Mouse (Mus musculus) left cerebral cortex, adult 8-10 months (tissue): ENCODE measurements around the gene Gm17662. TPM values are rescaled to one million over a fixed set of nuclear protein-coding genes. Genes with fewer than 3 reads are reported as not detected.

Experiments used
- DNase-seq, 2 experiments: peaks; one replicate each; pipeline ENCODE4 v3.0.0; 2022; ENCODE audit warnings: low spot score in 2 of 2
- total RNA-seq, 4 experiments: library from RNA; stranded (reverse); gene quantifications; 2 replicates each; pipeline ENCODE4 v1.2.4; 2022

The Gm17662 gene
- total RNA-seq = not detected

DNA sequence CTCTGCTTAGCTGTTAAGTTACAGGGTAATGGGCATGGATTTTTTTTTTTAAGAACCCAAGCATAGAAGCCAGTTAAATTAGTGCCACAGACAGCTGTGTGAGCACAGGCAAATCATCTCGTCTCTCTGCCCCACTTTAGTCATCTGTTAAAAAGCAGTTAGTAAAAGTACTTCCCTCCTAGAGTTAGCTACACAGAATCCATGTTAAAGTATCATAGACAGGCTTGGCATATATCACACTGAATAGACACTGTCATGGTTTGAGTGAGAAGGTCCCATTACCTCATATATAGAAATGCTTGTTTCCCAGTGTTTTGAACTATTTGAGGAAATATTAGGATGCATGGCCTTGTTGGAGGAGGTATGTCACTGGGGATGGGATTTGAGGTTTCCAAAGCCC, at the start of gene Gm17662:
Gene Gm17662, plus strand, starts transcription at position 301 of the 400 bp plus-strand sequence.
- DNase-seq = no peak

DNA sequence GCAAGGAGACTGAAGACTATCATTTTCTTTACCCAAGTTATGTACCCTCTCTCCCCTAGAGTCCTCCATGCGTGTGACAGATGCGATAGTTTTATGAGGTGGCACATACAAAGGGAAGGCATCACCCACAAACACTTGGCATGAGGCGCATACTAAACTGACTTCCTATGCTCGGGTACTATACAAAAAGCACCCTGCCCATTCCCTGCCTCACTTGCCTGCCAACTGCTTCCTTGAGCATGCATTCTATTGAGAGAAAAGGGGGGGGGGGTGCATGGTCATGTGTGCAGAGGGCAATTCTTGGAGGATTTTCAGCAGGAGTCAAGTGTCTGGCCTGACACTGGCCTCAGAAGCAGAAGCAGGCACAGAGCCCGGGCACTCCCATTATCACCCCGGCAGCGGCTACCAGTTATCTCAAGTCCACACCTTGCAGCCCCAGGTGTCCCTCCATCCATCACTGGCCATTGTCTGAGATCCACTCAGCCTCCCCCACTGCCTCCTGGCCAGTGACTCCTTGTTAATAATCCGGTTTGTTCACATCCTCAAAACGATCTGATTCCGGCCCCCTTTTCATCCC, 46.3 kb upstream of the Gm17662 start:
- no peak for DNase-seq

- no peak for DNase-seq
These were observed 43.5 kb upstream of the Gm17662 start for GRCm38 (mm10) chr4:104813617-104814016.

- no peak for DNase-seq
These were observed 40.5 kb upstream of the Gm17662 start for GRCm38 (mm10) chr4:104816519-104817232.

GRCm38 (mm10) chr4:104817509-104817908, 39.6 kb upstream of the Gm17662 start:
- DNase-seq = no peak

- DNase-seq = no peak
These were observed 38.1 kb upstream of the Gm17662 start for GRCm38 (mm10) chr4:104818986-104819385.

DNA sequence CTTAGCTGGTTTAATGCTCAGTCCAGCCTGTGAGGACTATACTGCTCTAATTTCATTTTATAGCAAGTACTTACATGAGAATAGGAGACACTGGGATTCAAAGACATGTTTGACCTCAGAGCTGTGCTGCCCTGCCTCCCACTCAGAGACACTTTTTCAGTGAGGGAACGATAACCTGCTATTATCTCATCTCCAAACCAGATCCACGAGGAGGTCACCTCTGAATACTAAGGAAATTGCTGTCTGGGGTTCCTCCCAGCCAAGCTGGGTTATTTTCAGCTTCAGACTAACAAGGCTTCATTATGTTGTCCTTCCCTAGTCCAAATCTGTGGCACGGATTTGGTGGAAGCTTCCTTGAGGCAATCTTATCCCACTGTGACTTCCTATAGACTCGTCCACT, 37.2 kb upstream of the Gm17662 start:
- DNase-seq = no peak

GRCm38 (mm10) chr4:104823597-104824101, 33.5 kb upstream of the Gm17662 start:
- no peak for DNase-seq

DNA sequence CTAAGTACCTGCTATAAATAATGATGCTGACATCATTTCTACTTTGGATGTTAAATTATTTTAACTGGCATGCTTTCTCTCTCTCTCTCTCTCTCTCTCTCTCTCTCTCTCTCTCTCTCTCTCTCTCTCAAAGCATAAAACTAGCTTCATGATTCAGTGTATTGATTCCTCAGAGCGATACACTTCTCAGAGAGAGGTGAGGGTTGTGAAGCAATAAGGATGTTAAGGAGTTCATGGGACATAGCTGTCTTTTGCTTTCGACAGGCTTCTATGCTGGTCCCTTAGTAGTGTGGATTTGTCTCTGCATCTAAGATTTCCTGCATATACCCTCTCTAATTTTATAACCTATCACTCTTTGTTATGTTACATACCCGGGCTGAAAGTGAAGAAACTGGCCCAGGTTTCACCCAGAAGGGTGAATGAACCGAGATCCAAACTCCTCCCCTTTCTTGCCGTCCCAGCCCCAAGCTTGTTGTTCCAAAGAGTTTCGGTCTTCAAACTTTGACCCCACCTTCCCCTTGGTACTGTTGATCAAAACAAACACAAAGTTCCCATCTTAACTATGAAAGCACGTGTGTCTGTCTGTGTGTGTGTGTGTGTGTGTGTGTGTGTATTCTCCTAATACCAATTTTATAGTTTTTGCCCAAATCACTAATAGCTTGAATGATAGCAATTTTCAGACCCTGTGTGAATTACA, 32.6 kb upstream of the Gm17662 start:
- no peak for DNase-seq

DNA sequence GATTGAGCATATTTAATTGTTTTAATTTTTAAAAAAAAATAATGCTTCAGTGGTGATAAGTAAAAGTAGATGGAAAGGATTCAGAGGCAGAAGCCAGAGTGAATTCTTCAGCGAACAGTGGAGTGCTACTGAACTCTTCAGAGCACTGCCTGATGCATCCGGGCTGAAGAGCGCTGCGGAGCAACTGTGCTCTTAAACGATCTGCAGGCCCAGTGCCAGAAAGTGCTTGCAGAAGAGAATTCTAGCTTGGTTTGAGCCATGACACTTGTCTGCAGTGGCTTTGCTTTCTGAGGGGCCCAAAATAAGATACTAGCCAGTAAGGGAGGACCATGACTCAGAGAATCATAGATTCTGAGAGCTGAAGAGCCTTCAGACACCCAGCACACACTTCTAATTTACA, 28.2 kb upstream of the Gm17662 start:
- no peak for DNase-seq

DNA sequence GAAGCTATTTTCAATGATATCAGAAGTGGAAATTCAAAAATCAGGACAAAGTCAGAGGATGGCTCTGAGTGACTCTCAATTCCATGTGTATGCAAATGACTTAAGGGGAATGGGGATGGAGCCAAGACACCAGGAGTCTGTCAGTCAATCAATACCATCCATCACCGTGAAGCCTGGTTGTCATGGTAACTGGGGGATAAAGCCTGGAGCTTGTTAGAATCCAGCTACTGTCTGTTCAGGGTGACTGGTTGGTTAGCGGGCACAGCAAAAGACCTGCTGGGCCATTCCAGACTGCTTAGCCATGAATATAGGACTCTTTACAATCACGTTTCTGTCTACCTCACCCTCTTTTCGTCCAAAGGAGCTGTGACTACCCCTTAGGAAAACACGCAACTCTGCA, 22.0 kb upstream of the Gm17662 start:
- DNase-seq = no peak

DNA sequence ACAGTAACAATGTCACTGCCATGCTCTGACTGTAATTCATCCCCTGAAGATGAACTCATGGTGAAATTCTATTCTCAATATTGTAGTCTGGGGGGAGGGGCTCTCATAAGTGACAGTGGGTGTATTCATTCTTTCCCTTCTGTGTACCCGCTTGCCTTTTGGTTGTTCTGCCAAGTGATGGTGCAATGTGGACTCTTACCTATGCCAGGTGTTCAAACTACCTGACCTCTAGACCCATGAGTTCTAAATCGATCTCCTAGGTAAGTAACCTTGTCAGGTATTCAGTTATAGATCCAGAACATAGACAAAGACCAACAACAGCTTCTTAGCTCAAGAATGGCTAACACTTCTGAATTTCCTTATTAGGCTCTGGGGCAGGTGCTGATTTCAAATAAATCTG, 18.8 kb upstream of the Gm17662 start:
- DNase-seq = no peak

GRCm38 (mm10) chr4:104842204-104842603, 14.9 kb upstream of the Gm17662 start:
- no peak for DNase-seq

GRCm38 (mm10) chr4:104843546-104843945, 13.6 kb upstream of the Gm17662 start:
- DNase-seq = no peak

- DNase-seq = no peak
These were observed 1.9 kb upstream of the Gm17662 start for GRCm38 (mm10) chr4:104855216-104855615.

- DNase-seq = no peak
These were observed 694 bp downstream of the Gm17662 start for GRCm38 (mm10) chr4:104857823-104858222.

GRCm38 (mm10) chr4:104861241-104861640, 4.1 kb downstream of the Gm17662 start:
- DNase-seq = no peak

DNA sequence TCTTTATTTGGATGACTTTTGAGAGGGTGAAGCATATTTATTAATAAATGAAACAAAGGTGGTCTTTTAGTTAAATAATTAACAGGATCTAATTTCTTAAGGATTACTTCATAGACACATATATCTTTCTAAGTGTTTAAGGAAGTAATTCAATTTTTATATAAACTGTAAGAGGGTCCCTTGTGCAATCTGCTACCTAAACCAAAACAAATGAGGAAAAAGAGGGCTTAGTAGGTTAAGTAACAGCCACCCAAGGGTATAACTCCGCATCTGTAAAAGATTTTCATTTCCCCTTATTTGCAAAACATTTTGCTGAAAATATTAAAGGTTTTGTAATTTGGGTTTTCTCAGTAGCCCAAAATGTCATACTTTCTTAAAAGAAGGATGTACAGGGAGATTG, 7.3 kb downstream of the Gm17662 start:
- DNase-seq = no peak

DNA sequence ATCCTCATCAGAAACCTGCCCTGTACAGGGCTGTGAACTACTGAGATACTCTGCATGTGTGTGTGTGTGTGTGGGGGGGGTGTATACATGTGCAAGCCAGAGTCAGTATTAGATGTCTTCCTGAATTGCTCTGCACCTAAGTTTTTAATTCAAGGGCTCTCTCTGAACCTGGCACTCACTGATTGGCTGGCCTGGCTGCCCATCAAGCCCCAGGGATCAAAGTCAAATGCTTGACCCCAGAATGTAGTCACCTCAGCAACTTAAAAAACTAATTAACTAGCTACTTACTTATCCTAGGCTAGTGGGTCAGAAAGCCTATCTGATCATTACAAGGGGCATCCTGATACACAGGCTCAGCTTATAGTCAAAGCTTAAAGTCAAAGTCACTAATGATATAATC, 12.5 kb downstream of the Gm17662 start:
- no peak for DNase-seq

DNA sequence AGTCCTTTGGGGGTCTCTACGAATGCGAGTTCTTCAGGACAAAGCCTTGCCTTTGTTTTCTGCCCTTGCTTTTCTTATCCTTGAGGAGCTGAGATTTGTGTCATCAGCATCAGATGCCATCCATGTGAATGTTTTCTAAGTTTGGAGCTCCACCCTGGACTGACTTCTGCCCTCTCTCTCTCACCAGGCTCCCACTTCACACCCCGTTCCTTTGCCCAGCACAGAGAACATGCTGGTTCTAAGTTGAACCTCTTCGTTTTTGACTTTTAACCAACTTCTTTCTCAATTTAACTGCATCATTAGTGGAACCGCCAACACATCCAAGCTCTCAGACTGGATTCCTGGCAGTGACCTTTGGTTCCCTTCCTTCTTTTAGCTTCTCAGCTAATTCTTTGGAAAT, 13.1 kb downstream of the Gm17662 start:
- DNase-seq = no peak

DNA sequence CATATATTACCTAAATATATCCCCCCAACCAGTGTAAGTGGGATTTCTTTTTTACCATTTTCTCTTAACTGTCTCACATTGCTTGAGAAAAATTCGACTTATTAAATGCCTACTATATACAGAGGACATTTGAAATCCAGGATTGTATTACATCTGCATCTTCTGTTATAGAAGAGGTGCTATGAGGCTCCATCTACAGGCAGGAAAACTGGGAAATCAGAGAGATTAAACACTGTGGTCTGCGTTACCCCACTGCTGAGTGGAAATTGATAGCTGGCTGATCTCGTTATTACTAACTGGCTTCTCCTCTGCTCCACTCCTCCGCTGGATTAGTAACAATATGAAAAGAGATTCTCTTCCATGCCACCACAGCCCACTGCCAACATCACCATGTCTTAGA, 18.7 kb downstream of the Gm17662 start:
- no peak for DNase-seq

DNA sequence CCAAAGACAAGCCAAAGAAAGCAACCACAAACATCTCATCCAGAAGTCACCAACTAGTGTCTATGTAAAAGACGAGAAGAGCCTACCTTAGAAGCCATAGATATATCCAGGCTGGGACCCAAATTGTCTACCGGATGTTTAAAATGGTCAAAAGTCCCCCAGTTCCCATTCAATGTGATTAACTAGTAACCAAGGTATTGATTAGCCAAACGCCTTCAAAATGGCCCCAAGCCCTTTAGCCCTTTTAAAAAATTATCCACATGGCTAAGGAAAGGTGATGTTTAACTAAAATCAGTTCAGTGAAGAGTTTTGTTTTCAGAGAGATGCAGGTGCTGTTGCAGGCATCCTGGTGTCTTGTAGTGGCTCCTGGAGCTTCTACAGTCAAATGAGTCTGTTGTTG, 19.2 kb downstream of the Gm17662 start, which contains the start of gene C8a:
Gene C8a, minus strand, starts transcription at position 76 of the 400 bp plus-strand sequence.
- no peak for DNase-seq
